Mouse (Mus musculus): ENCODE measurements around the gene Dkc1.

The Dkc1 gene

DNA sequence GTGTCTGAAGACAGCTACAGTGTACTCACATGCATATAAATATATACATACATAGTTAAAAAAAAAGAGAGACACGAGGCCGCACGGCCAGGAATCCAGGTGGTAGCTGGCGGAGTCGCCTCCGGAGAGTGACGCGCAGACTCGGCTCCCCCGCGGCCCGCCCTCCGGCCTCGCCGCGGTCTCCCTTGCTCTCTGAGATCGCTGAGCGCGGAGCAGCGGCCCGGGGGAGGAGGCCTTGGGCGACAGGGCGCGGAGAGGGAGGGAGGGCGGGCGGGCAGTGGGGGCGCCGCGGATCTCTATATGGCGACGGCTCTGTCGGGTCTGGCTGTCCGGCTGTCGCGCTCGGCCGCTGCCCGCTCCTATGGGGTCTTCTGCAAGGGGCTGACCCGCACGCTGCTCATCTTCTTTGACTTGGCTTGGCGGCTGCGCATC, 47.5 kb downstream of the Dkc1 start:
- peak; percentile 9 for DNase-seq (ENCODE audit: low read depth)

DNA sequence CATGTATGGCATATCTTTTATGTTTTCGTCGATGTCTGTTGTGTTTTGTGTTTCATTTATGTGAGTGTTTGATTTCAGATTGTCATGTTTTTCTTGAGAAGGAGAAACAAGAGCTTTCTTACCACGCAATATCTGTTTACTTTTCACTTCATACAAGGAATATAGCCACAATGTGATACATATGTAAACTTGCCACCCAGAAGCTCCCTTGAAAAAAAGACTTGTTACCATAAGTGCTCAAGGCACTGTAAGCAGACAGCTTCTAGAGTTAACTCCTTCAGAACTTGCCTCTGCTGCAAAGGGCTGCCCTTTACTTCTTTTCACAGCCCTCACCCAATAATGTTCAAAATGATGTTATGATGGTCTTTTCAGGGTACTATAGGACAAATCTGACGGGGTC, 52.8 kb downstream of the Dkc1 start:
- DNase-seq (ENCODE audit: low read depth), result no peak

DNA sequence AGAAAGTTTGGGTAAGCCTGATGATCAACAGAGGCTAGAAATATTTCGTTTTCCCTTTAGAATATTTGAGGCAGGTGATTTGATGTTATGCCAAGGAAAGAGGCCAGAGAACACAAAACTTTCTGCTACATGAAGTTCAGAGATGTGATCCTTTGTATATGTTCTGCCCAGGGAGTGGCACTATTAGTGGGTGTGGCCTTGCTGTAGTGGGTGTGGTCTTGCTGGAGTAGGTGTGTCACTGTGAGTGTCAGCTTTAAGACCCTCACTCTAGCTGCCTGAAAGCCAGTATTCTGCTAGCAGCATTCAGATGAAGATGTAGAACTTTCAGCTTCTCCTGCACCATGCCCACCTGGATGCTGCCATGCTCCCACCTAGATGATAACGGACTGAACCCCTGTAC, 54.6 kb downstream of the Dkc1 start:
- no peak for DNase-seq (ENCODE audit: low read depth)

DNA sequence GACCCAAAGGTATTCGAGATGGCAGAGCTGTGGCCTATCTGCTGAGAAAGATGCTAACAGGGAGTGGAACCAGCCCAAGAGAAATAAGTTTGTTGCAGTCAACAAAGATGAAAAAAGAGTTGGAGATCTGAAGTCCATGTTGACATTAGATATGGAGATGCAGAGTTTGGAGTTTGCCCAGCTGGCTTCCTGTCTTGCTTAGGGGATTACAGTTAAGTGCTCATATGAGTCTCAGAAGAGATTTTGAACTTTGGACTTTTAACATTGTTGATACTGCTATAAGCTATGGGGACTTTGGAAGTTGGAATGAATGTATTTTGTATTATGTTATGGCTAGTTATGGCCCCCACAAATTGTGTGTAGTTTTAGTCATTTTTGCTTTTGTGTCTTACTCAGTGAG, 56.6 kb downstream of the Dkc1 start:
- no peak for DNase-seq (ENCODE audit: low read depth)

DNA sequence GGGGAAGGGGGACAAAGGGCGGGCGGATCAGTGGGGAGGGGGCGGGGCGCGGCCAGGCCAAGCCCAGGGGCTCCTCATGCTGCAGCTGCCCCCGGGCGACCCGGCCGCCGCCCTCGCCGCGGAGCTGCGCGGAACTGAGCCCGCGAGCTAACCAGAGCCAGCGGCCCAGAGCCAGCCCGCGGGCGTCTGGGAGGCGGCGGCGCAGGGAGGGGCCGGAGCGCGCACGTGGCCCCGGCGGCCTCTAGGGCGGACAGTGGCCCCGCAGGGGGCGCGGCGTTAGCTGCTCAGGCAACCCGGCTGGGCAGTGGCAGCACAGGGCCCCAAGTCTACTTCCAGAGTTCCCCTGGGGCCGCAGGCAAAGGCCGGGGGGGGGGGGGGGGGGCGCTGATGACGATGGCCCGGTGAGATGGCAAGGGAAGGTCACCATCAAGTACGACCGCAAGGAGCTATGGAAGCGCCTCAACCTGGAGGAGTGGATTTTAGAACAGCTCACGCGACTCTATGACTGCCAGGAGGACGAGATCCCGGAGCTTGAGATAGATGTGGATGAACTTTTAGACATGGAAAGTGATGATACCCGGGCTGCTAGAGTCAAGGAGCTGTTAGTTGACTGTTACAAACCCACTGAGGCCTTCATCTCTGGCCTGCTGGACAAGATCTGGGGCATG, 60.1 kb downstream of the Dkc1 start:
- DNase-seq (ENCODE audit: low read depth), result peak; percentile 19

Data from induced T-regulatory cell, adult 2 months (primary cell).